Mouse (Mus musculus) ES-E14 (cell line): Measurements from ENCODE around the gene Fam174b. TPM values are rescaled to one million over a fixed set of nuclear protein-coding genes. Genes with fewer than 3 reads are reported as not detected.

Experiments used
- DNase-seq: peaks from one replicate; pipeline ENCODE4 v3.0.0-alpha.2; 2013; ENCODE audit warnings: low read depth, low spot score
- H3K27ac ChIP-seq: 2 replicates; pipeline ENCODE4 v1.5.1; 2012; ENCODE audit warnings: low read depth, mild to moderate bottlenecking, low read length, moderate library complexity, mixed read lengths; ENCODE audit not compliant: poor library complexity, insufficient read depth, severe bottlenecking
- H3K36me3 ChIP-seq: 2 replicates; pipeline ENCODE4 v1.6.1; 2012; ENCODE audit warnings: mild to moderate bottlenecking, low read length, moderate library complexity, mixed read lengths; ENCODE audit not compliant: control insufficient read depth, poor library complexity, insufficient read depth, severe bottlenecking
- H3K4me1 ChIP-seq, 2 experiments: fragments of 150-350 bp in 1 of 2; sonication (generic) in 1 of 2; 2 replicates each; pipeline ENCODE4 v1.6.1; 2012; ENCODE audit warnings: low read length in 2 of 2, mild to moderate bottlenecking in 1 of 2, mixed read lengths in 1 of 2; ENCODE audit not compliant: control insufficient read depth in 2 of 2, insufficient read depth in 2 of 2, poor library complexity in 1 of 2
- H3K4me3 ChIP-seq, 2 experiments: fragments of 150-350 bp in 1 of 2; sonication (generic) in 1 of 2; 2 replicates each; pipeline ENCODE4 v1.5.1; 2012; ENCODE audit warnings: low read length in 2 of 2, low read depth in 1 of 2, mild to moderate bottlenecking in 1 of 2, mixed read lengths in 1 of 2; ENCODE audit not compliant: insufficient read depth in 1 of 2, poor library complexity in 1 of 2, severe bottlenecking in 1 of 2
- H3K9ac ChIP-seq: 2 replicates; pipeline ENCODE4 v1.6.1; 2012; ENCODE audit warnings: low read depth, mild to moderate bottlenecking, low read length, mixed read lengths; ENCODE audit not compliant: poor library complexity, insufficient read depth, severe bottlenecking
- H3K9me3 ChIP-seq: fragments of 150-350 bp; sonication (generic); 2 replicates; pipeline ENCODE4 v1.6.1; 2012; ENCODE audit warnings: low read depth, mild to moderate bottlenecking, low read length; ENCODE audit not compliant: control insufficient read depth, insufficient read depth
- CHD2 ChIP-seq: IDR thresholded peaks from 2 replicates; pipeline ENCODE4 v1.6.1; 2014; ENCODE audit warnings: mild to moderate bottlenecking, low read depth, low read length, inconsistent platforms
- HCFC1 ChIP-seq: IDR thresholded peaks from 2 replicates; pipeline ENCODE4 v1.6.1; 2012; ENCODE audit warnings: low read length, inconsistent platforms, borderline replicate concordance; ENCODE audit not compliant: insufficient read depth
- MAFK ChIP-seq: IDR thresholded peaks from 2 replicates; pipeline ENCODE4 v1.6.1; 2014; ENCODE audit warnings: mild to moderate bottlenecking, low read depth, low read length, inconsistent platforms; ENCODE audit not compliant: insufficient read depth
- ZC3H11A ChIP-seq: IDR thresholded peaks from 2 replicates; pipeline ENCODE4 v1.6.1; 2012; ENCODE audit warnings: low read depth, mild to moderate bottlenecking, inconsistent platforms, low read length, borderline replicate concordance
- ZNF384 ChIP-seq: IDR thresholded peaks from 2 replicates; pipeline ENCODE4 v1.6.1; 2012; ENCODE audit warnings: low read depth, low read length, inconsistent platforms
- in situ Hi-C, 2 experiments: fragments of 600-800 bp; cut with MboI; formaldehyde crosslinking; loops; one replicate each; pipeline ENCODE4 v1.15.1; 2025; ENCODE audit warnings: low sequenced_read_pairs in 2 of 2, inconsistent platforms in 1 of 2; ENCODE audit not compliant: unreplicated experiment in 2 of 2
- total RNA-seq: library from RNA; depleted of rRNA; stranded (reverse); fragments of 300-350 nt; gene quantifications from 2 replicates; pipeline ENCODE4 v1.2.3, GENCODE M21; 2012

Fam174b gene
- total RNA-seq, 1 experiment = 6.5 TPM

GRCm38 (mm10) chr7:73755377-73756110 lies 15.4 kb downstream of the Fam174b start:
- DNase-seq = no peak
- Histone ChIP-seq H3K9ac (no peak overlapping the region), H3K4me3 (no peak overlapping the region), H3K36me3 (no peaks in the 10 kb centered on the region), H3K9me3 (no peaks in the 10 kb centered on the region), H3K27ac (no peak overlapping the region), H3K4me1 (no peaks in the 10 kb centered on the region)
- TF ChIP-seq ZNF384 = no peak
- no peak for TF ChIP-seq CHD2
- no peak for TF ChIP-seq HCFC1
- no peak for TF ChIP-seq MAFK
- TF ChIP-seq ZC3H11A = no peak
- in situ Hi-C loops = no loop called here

DNA sequence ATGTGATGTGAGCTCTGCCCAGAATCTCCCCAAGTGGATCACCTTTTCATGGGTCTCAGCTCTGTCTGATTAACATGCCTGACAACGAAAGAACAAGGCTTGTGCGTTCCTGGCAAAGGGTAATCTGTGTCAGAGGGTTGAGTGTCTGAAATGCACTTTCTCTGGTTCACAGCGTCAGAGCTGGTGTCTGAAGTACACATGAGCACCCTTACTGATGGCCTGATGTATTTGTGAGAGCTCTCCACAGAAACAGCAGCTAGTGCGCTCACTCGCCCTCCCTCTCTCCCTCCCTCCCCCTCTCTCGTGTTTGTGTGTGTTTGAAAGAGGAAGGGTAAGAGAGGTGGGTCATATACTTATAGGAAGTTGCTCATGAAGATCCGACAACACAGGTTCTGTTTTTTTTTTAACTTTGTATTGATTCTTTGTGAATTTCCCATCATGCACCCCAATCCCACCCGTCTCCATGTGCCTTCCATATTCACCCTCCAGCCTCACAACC lies 21.6 kb downstream of the Fam174b start:
- no peak overlapping the region for H3K9ac ChIP-seq
- H3K9me3 ChIP-seq = no peaks in the 10 kb centered on the region
- in situ Hi-C loops = no loop called here
- no peak overlapping the region for H3K4me3 ChIP-seq
- DNase-seq = no peak
- H3K36me3 ChIP-seq = no peaks in the 10 kb centered on the region
- H3K27ac ChIP-seq = no peak overlapping the region
- H3K4me1 ChIP-seq = no peaks in the 10 kb centered on the region
- TF ChIP-seq ZNF384 = no peak
- no peak for TF ChIP-seq CHD2
- no peak for TF ChIP-seq MAFK
- TF ChIP-seq ZC3H11A = no peak
- TF ChIP-seq HCFC1 = no peak

DNA sequence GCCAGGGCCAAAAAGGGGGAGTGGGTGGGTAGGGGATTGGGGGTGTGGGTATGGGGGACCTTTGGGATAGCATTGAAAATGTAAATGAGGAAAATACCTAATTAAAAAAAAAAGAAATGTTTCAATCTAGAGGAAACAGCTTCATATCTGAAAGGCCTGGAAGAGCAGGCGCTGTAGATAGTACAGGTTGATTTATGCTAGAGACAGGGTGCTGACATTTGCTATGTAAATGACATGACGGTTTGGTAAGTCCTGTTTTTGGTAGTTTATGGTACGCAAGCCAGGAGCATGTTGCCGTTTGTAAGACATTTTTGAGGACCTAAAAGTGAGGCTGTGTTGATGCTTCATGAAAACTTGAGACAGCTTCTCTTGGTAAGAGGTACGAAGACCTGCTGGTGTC lies 24.6 kb downstream of the Fam174b start:
- H3K4me1 ChIP-seq = no peaks in the 10 kb centered on the region
- H3K9me3 ChIP-seq = no peaks in the 10 kb centered on the region
- DNase-seq = no peak
- no peaks in the 10 kb centered on the region for H3K36me3 ChIP-seq
- H3K9ac ChIP-seq = no peak overlapping the region
- in situ Hi-C loops = no loop called here
- no peak for TF ChIP-seq MAFK
- TF ChIP-seq CHD2 = no peak
- no peak for TF ChIP-seq ZC3H11A
- no peak for TF ChIP-seq HCFC1
- no peak for TF ChIP-seq ZNF384
- no peak overlapping the region for H3K27ac ChIP-seq
- H3K4me3 ChIP-seq = no peak overlapping the region

DNA sequence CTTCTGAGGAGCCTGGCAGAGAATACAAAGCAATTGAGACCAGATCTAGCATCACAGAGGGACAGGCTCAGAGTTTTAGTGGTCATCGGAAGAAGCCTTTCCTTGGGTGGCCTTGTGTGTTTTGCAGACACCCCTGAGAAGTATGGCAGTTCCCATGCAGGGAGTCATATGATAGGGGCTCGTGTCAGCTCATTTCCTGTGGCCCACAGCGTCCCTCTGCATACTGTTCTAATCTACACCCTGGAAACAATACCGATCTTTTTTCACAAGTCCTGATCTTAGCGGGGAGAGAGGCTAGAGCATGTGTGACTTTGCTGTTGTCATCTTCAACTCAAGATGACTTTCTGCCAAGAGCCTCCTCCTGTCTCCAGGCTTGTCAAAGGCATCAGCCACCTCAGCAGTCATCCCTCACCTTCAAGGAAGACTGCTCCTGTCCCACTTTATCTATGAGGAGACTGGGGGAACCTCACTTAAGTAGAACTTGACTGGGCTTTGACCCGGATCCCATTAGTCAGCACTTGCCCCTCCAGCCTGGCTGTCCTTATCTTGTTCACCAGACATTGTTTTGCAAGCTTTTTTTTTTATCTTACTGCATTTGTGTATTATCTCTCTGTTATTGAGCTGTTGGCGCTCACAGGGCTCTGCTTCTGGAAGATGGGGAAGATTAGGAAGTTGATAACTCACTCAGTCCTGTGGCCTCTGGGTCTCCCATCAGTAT lies 25.2 kb downstream of the Fam174b start:
- Histone ChIP-seq H3K4me3 (no peak overlapping the region), H3K9me3 (no peaks in the 10 kb centered on the region), H3K27ac (no peak overlapping the region), H3K4me1 (no peaks in the 10 kb centered on the region), H3K9ac (no peak overlapping the region), H3K36me3 (no peaks in the 10 kb centered on the region)
- TF ChIP-seq ZC3H11A (no peak), ZNF384 (no peak), CHD2 (no peak), HCFC1 (no peak), MAFK (no peak)
- in situ Hi-C loops = no loop called here
- no peak for DNase-seq
